ENCODE assay signal across 8 mouse cellular contexts in genomic region chr2:75981440-75982081, GRCm38 (mm10). TPM values are rescaled to one million over a fixed set of nuclear protein-coding genes. Genes with fewer than 3 reads are reported as not detected.
DNase-seq lines count a peak whose midpoint lies in the region; ATAC-seq and TF ChIP-seq lines count a peak whose summit lies in the region.
"Not testable (repeated sequence)": the region's sequence is repeated elsewhere in the genome, so short reads cannot be mapped to it uniquely, and the experiment has no call there.

Gene Ttc30a1, minus strand, starts transcription at chr2:75981967.

- intact Hi-C loops in heart, postnatal 36 days (cut with DNase I), result loop anchor here (5.0 kb wide), 2 partner anchors 279 to 374 kb away; partner anchors contain the start of gene Nfe2l2

- H3K4me3 ChIP-seq in ES-Bruce4 (ENCODE audit: low read depth, low read length), result peak within 1 kb of the TSS; percentile 55
- H3K4me3 ChIP-seq in forebrain, postnatal 0 days (ENCODE audit: low read depth, low read length), result peak within 1 kb of the TSS; percentile 50
- H3K4me3 ChIP-seq in liver, embryonic 16.5 days (ENCODE audit: low read depth, low read length), result peak within 1 kb of the TSS; percentile 63
- H3K4me3 ChIP-seq in neural tube, embryonic 11.5 days (ENCODE audit: low read depth, low read length), result peak within 1 kb of the TSS; percentile 36
- peak within 1 kb of the TSS; percentile 50 for H3K4me3 ChIP-seq in stomach, embryonic 15.5 days (replicated peaks)

- not testable (repeated sequence) for TF ChIP-seq EP300 in ES-Bruce4 (IDR thresholded peaks at IDR 0.05; ENCODE audit: insufficient read depth, low read depth, low read length)

- TF ChIP-seq CTCF in ES-Bruce4 (IDR thresholded peaks at IDR 0.05; ENCODE audit: low read depth, low read length); forebrain, postnatal 0 days (IDR thresholded peaks at IDR 0.05; ENCODE audit: low read depth): not testable (repeated sequence)

- not testable (repeated sequence) for H3K27me3 ChIP-seq in ES-Bruce4 (ENCODE audit: control insufficient read depth, insufficient read depth, low read length, poor library complexity, severe bottlenecking); forebrain, postnatal 0 days (ENCODE audit: insufficient read depth, low read length); liver, embryonic 16.5 days (ENCODE audit: control insufficient read depth, insufficient read depth, low read depth, low read length); neural tube, embryonic 11.5 days (ENCODE audit: control insufficient read depth, insufficient read depth, low read length); stomach, embryonic 15.5 days (replicated peaks)

- peak; percentile 78 to 81 for DNase-seq in cerebellum, adult 18-20 months
- DNase-seq in forebrain, postnatal 0 days, result peak; percentile 95
- peak; percentile 72 to 85 for DNase-seq in heart, postnatal 36 days
- DNase-seq in layer of hippocampus, adult 11-12 months (ENCODE audit: low spot score), result peak; percentile 79
- DNase-seq in neural tube, embryonic 11.5 days (ENCODE audit: low spot score), result peak; percentile 84

- ATAC-seq in forebrain, postnatal 0 days, result peak; percentile 89
- ATAC-seq in liver, embryonic 16.5 days (ENCODE audit: low read depth), result peak; percentile 66
- ATAC-seq in neural tube, embryonic 11.5 days (ENCODE audit: insufficient read depth, low FRiP score, low TSS enrichment), result peak; percentile 56
- ATAC-seq in stomach, embryonic 15.5 days (ENCODE audit: insufficient read depth, low FRiP score, low read depth), result peak; percentile 59

- not testable (repeated sequence) for H3K9me3 ChIP-seq in ES-Bruce4 (replicated peaks; ENCODE audit: control insufficient read depth, insufficient read depth, low read length, poor library complexity, severe bottlenecking); forebrain, postnatal 0 days (ENCODE audit: low read length); liver, embryonic 16.5 days (replicated peaks; ENCODE audit: control insufficient read depth, low read length); neural tube, embryonic 11.5 days (ENCODE audit: control insufficient read depth, low read length); stomach, embryonic 15.5 days

- H3K4me2 ChIP-seq in forebrain, postnatal 0 days (ENCODE audit: low read depth), result peak within 1 kb of the TSS; percentile 60
- H3K4me2 ChIP-seq in liver, embryonic 16.5 days (ENCODE audit: low read depth, low read length), result peak within 1 kb of the TSS; percentile 70
- H3K4me2 ChIP-seq in neural tube, embryonic 11.5 days (ENCODE audit: low read depth), result peak within 1 kb of the TSS; percentile 38
- peak within 1 kb of the TSS; percentile 81 for H3K4me2 ChIP-seq in stomach, embryonic 15.5 days

- H3K27ac ChIP-seq in ES-Bruce4 (ENCODE audit: insufficient read depth, low read length); liver, embryonic 16.5 days (ENCODE audit: low read length); neural tube, embryonic 11.5 days (ENCODE audit: low read depth, low read length): not testable (repeated sequence)
- peak within 1 kb of the TSS; percentile 40; the same call in 1 of the 2 replicates for H3K27ac ChIP-seq in forebrain, postnatal 0 days (ENCODE audit: low read depth, low read length)
- H3K27ac ChIP-seq in stomach, embryonic 15.5 days, result 0 out of 2 replicates have a peak within 1 kb of the TSS, but pooled peaks have one; percentile 9

- TF ChIP-seq POLR2A in ES-Bruce4 (IDR thresholded peaks at IDR 0.05; ENCODE audit: insufficient read depth, low read length), result not testable (repeated sequence)

- WGBS in forebrain, postnatal 0 days, result 2% methylated on average over 25 of the region's 34 CpGs
- 4% methylated on average over 31 of the region's 34 CpGs for WGBS in liver, embryonic 16.5 days (ENCODE audit: insufficient replicate concordance)
- 1% methylated on average over 24 of the region's 34 CpGs for WGBS in neural tube, embryonic 11.5 days
- WGBS in stomach, embryonic 15.5 days, result 4% methylated on average over 33 of the region's 34 CpGs

- peak within 1 kb of the TSS; percentile 44; the same call in 1 of the 2 replicates for H3K9ac ChIP-seq in ES-Bruce4 (ENCODE audit: low read depth, poor library complexity, severe bottlenecking)
- H3K9ac ChIP-seq in forebrain, postnatal 0 days, result peak within 1 kb of the TSS; percentile 41; the same call in 1 of the 2 replicates
- H3K9ac ChIP-seq in liver, embryonic 16.5 days (ENCODE audit: low read depth, low read length), result peak within 1 kb of the TSS; percentile 55
- peak within 1 kb of the TSS; percentile 41 for H3K9ac ChIP-seq in neural tube, embryonic 11.5 days (ENCODE audit: low read length)
- not testable (repeated sequence) for H3K9ac ChIP-seq in stomach, embryonic 15.5 days

- H3K36me3 ChIP-seq in ES-Bruce4 (ENCODE audit: control insufficient read depth, insufficient read depth, low read length, poor library complexity, severe bottlenecking); forebrain, postnatal 0 days (ENCODE audit: insufficient read depth); liver, embryonic 16.5 days (ENCODE audit: control insufficient read depth, insufficient read depth); neural tube, embryonic 11.5 days (ENCODE audit: control insufficient read depth, insufficient read depth, low read length); stomach, embryonic 15.5 days: not testable (repeated sequence)

- H3K4me1 ChIP-seq in ES-Bruce4 (ENCODE audit: control insufficient read depth, insufficient read depth, low read length); forebrain, postnatal 0 days (ENCODE audit: insufficient read depth); liver, embryonic 16.5 days (ENCODE audit: control insufficient read depth, low read depth, low read length); stomach, embryonic 15.5 days: not testable (repeated sequence)
- H3K4me1 ChIP-seq in neural tube, embryonic 11.5 days (ENCODE audit: control insufficient read depth, insufficient read depth, low read length), result 0 out of 2 replicates have a peak, but pooled peaks cover 11% of the 10 kb centered on the region

RNA-seq across cellular contexts. Expression of gene Ttc30a1, which starts in this region (rescaled TPM):
- 2.6 and 3.3 TPM in 2 replicates for polyA plus RNA-seq in ES-Bruce4 (2011; ENCODE audit: insufficient read depth, insufficient read length, low read depth, missing spikeins)
- total RNA-seq in forebrain, postnatal 0 days (2014; rRNA removed), result 10.8 and 10.9 TPM in 2 replicates
- 3.9 and 4.8 TPM in 2 replicates for polyA plus RNA-seq in forebrain, postnatal 0 days (2015; fragmentation: Nextera tagmentation; extraction: Ambion mirVana)
- 1 to 10 TPM; 2.9 to 3.9 TPM for total RNA-seq in heart, postnatal 36 days (2021)
- 0.68 and 1.2 TPM in 2 replicates for polyA plus RNA-seq in liver, embryonic 16.5 days (2015; fragmentation: Nextera tagmentation; extraction: Ambion mirVana)
- 11.3 and 12.1 TPM in 2 replicates for polyA plus RNA-seq in neural tube, embryonic 11.5 days (2014; fragmentation: Nextera tagmentation; extraction: Ambion mirVana)
- 6.1 and 7.2 TPM in 2 replicates for polyA plus RNA-seq in stomach, embryonic 15.5 days (2015; fragmentation: Nextera tagmentation; extraction: Ambion mirVana)
